1 mouse cellular context compared by ENCODE assay signal in genomic region chr8:84128277-84128676, GRCm38 (mm10).
TF ChIP-seq lines count a peak whose summit lies in the region.

No protein-coding gene starts in this region.

TF ChIP-seq in MEL, 35 proteins besides CTCF, POLR2A, EP300 and RAD21 (continued from another document):
- no peak for TF ChIP-seq MEF2A (IDR thresholded peaks at IDR 0.05; ENCODE audit: extremely low read depth, insufficient replicate concordance, low read depth, low read length, poor library complexity, severe bottlenecking)
- no peak for TF ChIP-seq ZKSCAN1 (IDR thresholded peaks at IDR 0.05; ENCODE audit: low read depth, low read length)
- no peak for TF ChIP-seq TAL1 (IDR thresholded peaks at IDR 0.05; ENCODE audit: low read length)
- no peak for TF ChIP-seq ZMIZ1 (IDR thresholded peaks at IDR 0.05; ENCODE audit: low read depth, low read length)
- TF ChIP-seq ZC3H11A (IDR thresholded peaks at IDR 0.05; ENCODE audit: low read depth, low read length), result no peak
- no peak for TF ChIP-seq ZNF384 (IDR thresholded peaks at IDR 0.05; ENCODE audit: low read depth, low read length)
- TF ChIP-seq USF2 (IDR thresholded peaks at IDR 0.05; ENCODE audit: borderline replicate concordance in 1 of 2, insufficient read depth in 1 of 2, low read depth in 1 of 2, low read length in 2 of 2), result no peak
- TF ChIP-seq MAX (IDR thresholded peaks at IDR 0.05; ENCODE audit: low read length), result no peak
- no peak for TF ChIP-seq CHD2 (IDR thresholded peaks at IDR 0.05; ENCODE audit: low read length)
- no peak for TF ChIP-seq SMC3 (IDR thresholded peaks at IDR 0.05; ENCODE audit: low read depth, low read length)
- TF ChIP-seq TBP (IDR thresholded peaks at IDR 0.05; ENCODE audit: low read depth, low read length), result no peak
- TF ChIP-seq GABPA (IDR thresholded peaks at IDR 0.05; ENCODE audit: low read depth, low read length), result no peak
- TF ChIP-seq MXI1 (IDR thresholded peaks at IDR 0.05; ENCODE audit: low read depth, low read length), result no peak
- no peak for TF ChIP-seq MYC (IDR thresholded peaks at IDR 0.05; ENCODE audit: low read depth, low read length)
- no peak for TF ChIP-seq E2F4 (IDR thresholded peaks at IDR 0.05; ENCODE audit: borderline replicate concordance, low read depth, low read length)
TF ChIP-seq in MEL: peak in this region for 0.
